Mouse (Mus musculus): ENCODE measurements around the gene AI413582. TPM values are rescaled to one million over a fixed set of nuclear protein-coding genes. Genes with fewer than 3 reads are reported as not detected.

AI413582 gene
- total RNA-seq, 2 experiments from 2014 or later, result 80.4 to 95.9 TPM

DNA sequence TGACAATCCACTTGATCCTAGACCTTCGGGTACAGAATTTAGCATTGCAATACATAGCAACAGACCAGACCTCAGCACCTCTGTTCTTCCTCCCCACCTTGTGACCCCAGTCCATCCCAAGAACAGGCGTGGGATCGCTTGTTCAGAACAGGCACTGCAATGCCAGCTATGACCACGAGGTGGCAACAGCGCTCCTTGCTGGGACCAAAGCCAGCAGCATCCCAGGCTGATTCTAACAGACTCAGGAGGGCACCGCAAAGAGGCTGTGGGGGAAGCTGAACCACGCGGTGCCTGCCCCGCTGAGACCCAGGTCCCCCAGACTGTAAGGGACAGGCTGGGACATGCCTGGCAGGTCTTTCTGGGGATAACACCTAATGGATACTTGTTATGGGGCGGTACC, 30.8 kb downstream of the AI413582 start:
- peak; percentile 84 to 85 for DNase-seq (ENCODE audit: extremely low spot score in 1 of 2, low spot score in 2 of 2)
- intact Hi-C loops (cut with DNase I), result loop anchor here (5.0 kb wide), 2 partner anchors 183 to 228 kb away; no protein-coding TSS in a partner anchor

DNA sequence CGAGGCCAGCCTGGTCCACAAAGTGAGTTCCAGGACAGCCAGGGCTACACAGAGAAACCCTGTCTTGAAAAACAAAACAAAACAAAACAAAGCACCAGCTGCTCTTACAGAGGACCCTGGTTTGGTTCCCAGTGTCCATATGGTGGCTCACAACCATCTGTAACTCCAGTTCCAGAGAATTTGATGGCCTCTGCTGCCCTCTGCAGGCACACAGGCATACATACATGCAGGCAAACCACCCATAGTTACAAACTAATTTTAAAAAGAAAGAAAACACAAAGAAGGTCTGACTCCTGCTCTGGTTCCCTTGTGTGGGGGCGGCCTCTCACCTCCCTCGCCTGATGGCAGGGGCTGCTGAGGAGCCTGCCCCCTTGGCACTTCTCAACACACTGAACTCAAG, 32.2 kb downstream of the AI413582 start:
- intact Hi-C loops (cut with DNase I), result loop anchor here (5.0 kb wide), 2 partner anchors 184 to 229 kb away; no protein-coding TSS in a partner anchor
- peak in 1 of 2 experiments; percentile 21 for DNase-seq (ENCODE audit: extremely low spot score in 1 of 2, low spot score in 2 of 2)

DNA sequence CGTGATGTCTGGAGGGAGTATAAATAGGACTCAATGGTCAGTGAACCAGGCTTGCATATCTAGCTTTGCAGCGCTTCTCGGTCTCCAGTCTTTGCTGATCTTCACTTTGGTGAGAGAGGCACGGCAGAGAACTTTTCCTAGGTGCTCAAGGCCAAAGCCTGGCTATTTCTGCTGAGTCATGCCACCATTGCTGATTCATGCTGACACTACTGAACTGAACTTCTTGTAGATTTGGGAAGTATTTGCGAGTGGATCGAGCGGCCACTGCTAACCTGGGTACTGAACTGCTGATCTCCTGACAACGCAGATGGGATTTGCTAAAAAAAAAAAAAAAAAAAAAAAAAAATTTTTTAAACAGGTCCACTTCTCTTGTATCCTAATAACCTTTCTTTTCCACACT, 33.5 kb downstream of the AI413582 start:
- intact Hi-C loops (cut with DNase I), result loop anchor here (5.0 kb wide), 2 partner anchors 185 to 230 kb away; no protein-coding TSS in a partner anchor
- peak in 1 of 2 experiments; percentile 13 for DNase-seq (ENCODE audit: extremely low spot score in 1 of 2, low spot score in 2 of 2)

GRCm38 (mm10) chr17:27528767-27529166, 36.8 kb downstream of the AI413582 start:
- DNase-seq (ENCODE audit: extremely low spot score in 1 of 2, low spot score in 2 of 2), result peak in 1 of 2 experiments; percentile 29
- intact Hi-C loops (cut with DNase I), result no loop called here

DNA sequence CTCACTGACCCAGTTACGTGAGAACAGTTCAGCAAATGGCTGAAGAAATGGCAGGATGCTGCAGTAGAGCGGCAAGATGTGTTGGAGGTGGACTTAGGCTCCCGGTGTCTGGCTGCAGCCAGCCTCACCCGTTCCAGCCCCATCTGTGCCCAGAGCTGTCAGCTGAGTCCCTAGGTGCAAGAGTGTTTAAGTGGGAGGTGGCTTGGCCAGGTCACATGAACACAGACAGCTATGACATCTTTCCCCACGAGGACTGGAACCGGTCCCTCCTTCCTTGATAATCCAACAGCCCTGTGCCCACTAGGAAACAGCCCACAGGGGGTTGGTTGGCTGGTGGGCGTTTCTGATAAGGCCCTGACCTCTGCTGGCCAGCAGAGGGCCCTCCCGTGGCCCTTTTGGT, 37.5 kb downstream of the AI413582 start:
- DNase-seq (ENCODE audit: extremely low spot score in 1 of 2, low spot score in 2 of 2), result no peak
- intact Hi-C loops (cut with DNase I), result no loop called here

GRCm38 (mm10) chr17:27527188-27527587, 38.4 kb downstream of the AI413582 start:
- intact Hi-C loops (cut with DNase I), result no loop called here

GRCm38 (mm10) chr17:27523121-27523520, 42.4 kb downstream of the AI413582 start:
- intact Hi-C loops (cut with DNase I), result loop anchor here (5.0 kb wide), 1 partner anchor 491 kb away; no protein-coding TSS in a partner anchor
- DNase-seq (ENCODE audit: extremely low spot score in 1 of 2, low spot score in 2 of 2), result peak in 1 of 2 experiments; percentile 9

More at GRCm38 (mm10) chr17:27527188-27527587, 38.4 kb downstream of the AI413582 start:
- DNase-seq (ENCODE audit: extremely low spot score in 1 of 2, low spot score in 2 of 2), result peak in 1 of 2 experiments; percentile 25

GRCm38 (mm10) chr17:27521303-27521702, 44.3 kb downstream of the AI413582 start, which contains the start of gene Grm4:
Grm4 (minus strand) TSS chr17:27521403.
- DNase-seq (ENCODE audit: extremely low spot score in 1 of 2, low spot score in 2 of 2), result peak in 1 of 2 experiments; percentile 9
- intact Hi-C loops (cut with DNase I), result loop anchor here (5.0 kb wide), 1 partner anchor 489 kb away; no protein-coding TSS in a partner anchor

DNA sequence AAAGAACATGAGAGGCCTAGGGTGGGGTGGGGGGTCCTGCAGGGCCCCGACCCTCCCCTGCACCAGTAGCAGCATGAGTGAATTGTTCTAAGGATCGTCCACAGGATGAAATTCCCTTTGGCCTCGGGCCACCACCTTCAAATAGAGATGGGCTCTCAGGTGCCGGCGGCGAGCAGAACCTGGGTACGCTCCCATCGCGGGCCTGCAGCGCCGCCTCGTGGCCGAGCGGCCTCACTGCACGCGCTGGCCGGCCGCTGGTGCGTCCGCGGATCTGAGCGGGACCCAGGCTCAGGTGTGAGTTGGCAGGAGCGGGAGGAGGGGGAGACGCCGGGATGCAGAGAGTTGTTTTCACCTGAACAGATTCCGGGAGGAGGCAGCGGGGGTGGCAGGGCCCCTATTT, 45.0 kb downstream of the AI413582 start:
- DNase-seq (ENCODE audit: extremely low spot score in 1 of 2, low spot score in 2 of 2), result peak in 1 of 2 experiments; percentile 69
- intact Hi-C loops (cut with DNase I), result loop anchor here (5.0 kb wide), 1 partner anchor 488 kb away; no protein-coding TSS in a partner anchor

DNA sequence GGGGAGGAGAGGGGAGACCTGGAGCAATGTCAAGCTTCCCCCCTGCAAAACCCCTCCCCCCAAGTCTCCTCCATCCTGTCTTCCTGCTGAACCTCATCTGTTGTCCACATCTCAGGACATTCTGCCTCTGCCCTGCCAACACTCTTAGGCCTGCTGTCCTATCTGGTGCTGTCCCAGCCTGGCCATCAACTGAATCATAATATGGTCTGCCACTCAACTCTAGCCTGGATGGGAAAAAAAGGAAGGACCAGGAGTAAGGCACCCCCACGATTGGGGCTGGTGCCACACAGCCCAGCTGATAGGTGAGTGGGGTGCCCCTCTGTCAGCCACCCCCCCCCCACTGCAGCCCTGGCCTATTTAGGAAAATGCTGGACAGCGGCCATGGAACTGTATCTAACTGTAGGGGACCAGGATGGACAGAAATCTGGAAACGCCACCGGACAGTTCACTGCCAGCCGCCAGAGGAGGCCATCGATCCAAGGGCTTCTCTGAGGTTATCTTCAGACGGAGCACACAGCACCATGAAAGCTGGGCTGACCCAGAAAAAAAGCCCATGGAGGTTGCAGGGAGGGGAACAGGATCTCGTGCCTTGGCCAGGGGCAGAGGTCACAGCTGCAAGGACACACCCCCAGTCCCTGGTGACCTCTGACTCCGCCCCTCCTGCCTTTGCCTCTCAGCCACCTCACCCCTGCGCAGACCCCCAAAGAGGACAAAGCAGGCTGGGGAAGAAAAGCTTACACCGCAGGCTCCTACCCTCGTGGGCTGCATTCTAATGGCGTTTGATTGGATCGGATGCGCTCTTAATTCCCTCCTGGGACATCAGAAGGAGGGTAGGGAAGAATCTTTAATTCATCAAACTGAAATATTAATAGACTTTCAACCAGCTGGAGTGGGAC, 46.6 kb downstream of the AI413582 start:
- intact Hi-C loops (cut with DNase I), result loop anchor here (10.0 kb wide), 1 partner anchor 304 kb away; no protein-coding TSS in a partner anchor
- peak in 1 of 2 experiments; percentile 37 for DNase-seq (ENCODE audit: extremely low spot score in 1 of 2, low spot score in 2 of 2)

GRCm38 (mm10) chr17:27518296-27518695, 47.3 kb downstream of the AI413582 start:
- DNase-seq (ENCODE audit: extremely low spot score in 1 of 2, low spot score in 2 of 2), result peak in 1 of 2 experiments; percentile 22
- intact Hi-C loops (cut with DNase I), result loop anchor here (10.0 kb wide), 1 partner anchor 303 kb away; no protein-coding TSS in a partner anchor

DNA sequence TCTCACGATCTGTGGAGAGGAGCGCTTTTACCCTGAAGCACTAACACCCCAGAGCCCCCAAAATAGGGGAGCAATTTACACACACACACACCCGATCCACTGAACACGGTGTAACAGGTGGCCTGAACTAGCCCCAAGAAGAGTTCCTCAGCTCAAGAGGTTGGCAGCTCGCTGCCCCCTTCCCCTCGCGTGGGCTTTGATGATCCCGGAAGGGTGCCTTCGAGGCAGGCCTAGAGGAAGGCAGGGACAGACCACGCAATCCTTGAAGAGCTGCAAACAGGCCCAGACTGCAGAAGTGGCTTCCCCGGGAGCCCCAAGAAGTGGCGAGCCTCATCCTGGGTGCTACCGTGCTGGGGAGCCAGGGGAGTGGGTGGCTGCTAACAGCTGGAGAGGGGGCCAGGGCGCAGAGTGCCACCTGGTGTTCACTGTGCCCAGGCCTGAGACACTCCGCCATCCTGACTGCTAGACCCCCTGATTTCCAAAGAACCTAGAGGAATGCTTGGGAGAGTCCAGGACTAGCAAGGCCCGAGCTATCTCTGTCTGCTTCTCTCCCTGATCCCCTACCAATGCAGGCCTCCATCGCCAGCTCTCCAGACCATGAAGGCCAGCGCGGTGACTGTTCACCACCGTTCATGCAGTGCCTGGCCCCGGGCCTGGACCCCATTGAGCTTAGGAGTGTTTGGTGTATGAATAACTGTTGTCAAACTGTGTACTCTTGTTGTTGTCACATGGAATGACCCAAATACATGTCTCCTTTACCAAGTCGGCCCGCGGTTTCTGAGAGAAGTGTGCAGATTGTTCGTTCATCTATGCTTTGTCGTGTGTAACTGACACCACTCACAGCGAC, 51.4 kb downstream of the AI413582 start:
- DNase-seq (ENCODE audit: extremely low spot score in 1 of 2, low spot score in 2 of 2), result no peak
- intact Hi-C loops (cut with DNase I), result loop anchor here (10.0 kb wide), 1 partner anchor 299 kb away; no protein-coding TSS in a partner anchor

Other genes starting within 250 kb of the AI413582 start
- 10 to 100 TPM; 23.7 to 24.2 TPM for gene Grm4, start 44.4 kb downstream of the AI413582 start, total RNA-seq (2021)
- gene Hmga1, start 9.3 kb downstream of the AI413582 start, total RNA-seq (2021), result 10 to 100 TPM; 40.6 TPM
- gene Nudt3, start 57.7 kb upstream of the AI413582 start, total RNA-seq (2021), result 100 to 1,000 TPM; 497 to 524 TPM
- not detected for gene RPS10-NUDT3, start 69.5 kb upstream of the AI413582 start, total RNA-seq (2021)
- 100 to 1,000 TPM; 503 to 512 TPM for gene Rps10, start 70.9 kb upstream of the AI413582 start, total RNA-seq (2021)
- gene Pacsin1, start 89.8 kb upstream of the AI413582 start, total RNA-seq (2021), result 100 to 1,000 TPM; 204 to 211 TPM
- 1 to 10 TPM; 1.3 to 2.0 TPM for gene Spdef, start 163.2 kb upstream of the AI413582 start, total RNA-seq (2021)

Data from left cerebral cortex, postnatal 10 days (tissue).